Mouse (Mus musculus) megakaryocyte, embryonic 14.5 days (primary cell): ENCODE measurements around the gene Ripor3.

Experiments used
- FLI1 ChIP-seq: IDR thresholded peaks from 2 replicates; pipeline ENCODE4 v1.6.1; 2012; ENCODE audit warnings: low read length, inconsistent platforms, mixed read lengths
- GATA1 ChIP-seq: IDR thresholded peaks from 3 replicates; pipeline ENCODE4 v1.6.1; 2012; ENCODE audit warnings: mixed read lengths, low read length, inconsistent platforms, borderline replicate concordance

- no peak for TF ChIP-seq GATA1
- TF ChIP-seq FLI1, result no peak
Observed at GRCm38 (mm10) chr2:167963778-167964300, 46.6 kb downstream of the Ripor3 start.
